Mouse (Mus musculus) MEL (cell line): ENCODE data around the gene Grrp1.

Experiments
- CTCF ChIP-seq, 3 experiments: IDR thresholded peaks in 2 of 3; conservative IDR thresholded peaks in 1 of 3; 2 replicates each; pipeline ENCODE4 v1.5.1; 2011 to 2012; ENCODE audit warnings: low read length in 3 of 3, low read depth in 2 of 3, mild to moderate bottlenecking in 2 of 3, improper control_type of control experiment in 1 of 3, inconsistent platforms in 1 of 3, mixed read lengths in 1 of 3, moderate library complexity in 1 of 3; ENCODE audit not compliant: control insufficient read depth in 1 of 3, insufficient read depth in 1 of 3, poor library complexity in 1 of 3, severe bottlenecking in 1 of 3
- EP300 ChIP-seq, 2 experiments: IDR thresholded peaks; 2 replicates each; pipeline ENCODE4 v1.6.1; 2011; ENCODE audit warnings: improper control_type of control experiment in 2 of 2, low read length in 2 of 2, low read depth in 1 of 2, mild to moderate bottlenecking in 1 of 2
- MAX ChIP-seq: IDR thresholded peaks from 2 replicates; pipeline ENCODE4 v1.6.1; 2011; ENCODE audit warnings: low read length, improper control_type of control experiment
- MYC ChIP-seq: IDR thresholded peaks from 2 replicates; pipeline ENCODE4 v1.6.1; 2011; ENCODE audit warnings: low read depth, mild to moderate bottlenecking, low read length, improper control_type of control experiment, moderate library complexity
- POLR2A ChIP-seq, 2 experiments: IDR thresholded peaks; 2 replicates each; pipeline ENCODE4 v1.6.1; 2011 to 2012; ENCODE audit warnings: low read length in 2 of 2, mild to moderate bottlenecking in 2 of 2, control low read depth in 1 of 2, improper control_type of control experiment in 1 of 2, low read depth in 1 of 2, moderate library complexity in 1 of 2; ENCODE audit not compliant: control insufficient read depth in 1 of 2, insufficient read depth in 1 of 2, poor library complexity in 1 of 2
- SMC3 ChIP-seq: IDR thresholded peaks from 2 replicates; pipeline ENCODE4 v1.6.1; 2011; ENCODE audit warnings: low read depth, low read length, improper control_type of control experiment
- ZC3H11A ChIP-seq: IDR thresholded peaks from 2 replicates; pipeline ENCODE4 v1.6.1; 2012; ENCODE audit warnings: low read depth, mild to moderate bottlenecking, inconsistent platforms, low read length, improper control_type of control experiment

- TF ChIP-seq POLR2A (IDR thresholded peaks at IDR 0.05; ENCODE audit: control insufficient read depth in 1 of 2, insufficient read depth in 1 of 2, low read depth in 1 of 2, low read length in 2 of 2, poor library complexity in 1 of 2) (no peak), MAX (no peak), CTCF (IDR thresholded peaks at IDR 0.05 in 2 of 3, conservative IDR thresholded peaks at IDR 0.05 in 1 of 3; ENCODE audit: control insufficient read depth in 1 of 3, insufficient read depth in 1 of 3, low read depth in 2 of 3, low read length in 3 of 3, poor library complexity in 1 of 3, severe bottlenecking in 1 of 3) (no peak), SMC3 (no peak), EP300 (IDR thresholded peaks at IDR 0.05; ENCODE audit: low read depth in 1 of 2, low read length in 2 of 2) (no peak), ZC3H11A (no peak), MYC (no peak)
Observed at GRCm38 (mm10) chr4:134246719-134247258, 7.1 kb downstream of the Grrp1 start, which contains the start of gene Gm30191.
